Mouse (Mus musculus): ENCODE results near the gene Nell2.

DNA sequence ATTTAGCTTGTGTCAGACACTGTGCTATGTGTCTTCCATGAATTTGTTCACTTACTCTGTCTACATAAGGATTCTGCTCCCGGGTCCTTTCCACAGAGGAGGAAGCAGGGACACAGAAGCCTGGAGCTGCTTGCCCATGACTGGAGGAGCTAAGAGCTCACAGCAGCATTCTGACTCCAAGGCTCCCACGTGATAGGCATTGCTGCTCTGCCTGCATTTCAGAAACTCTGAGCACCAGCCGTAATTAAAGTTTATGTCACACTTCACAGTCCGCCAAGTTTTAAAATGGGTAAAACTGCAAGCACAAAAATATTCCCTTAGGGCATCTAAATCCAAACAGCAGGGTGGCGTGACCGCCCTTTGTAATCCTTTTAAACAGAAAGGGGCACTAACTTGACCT is 243.2 kb downstream of the Nell2 start:
- no peak for TF ChIP-seq POLR2A (IDR thresholded peaks at IDR 0.05; ENCODE audit: insufficient read depth, low read depth, low read length)
- TF ChIP-seq CTCF (IDR thresholded peaks at IDR 0.05; ENCODE audit: insufficient read depth, low read depth, low read length), result no peak

Data from olfactory bulb, adult 2 months (tissue).